Mouse (Mus musculus) myocyte (in vitro differentiated cells): ENCODE measurements around the gene Trabd2b. TPM values are rescaled to one million over a fixed set of nuclear protein-coding genes. Genes with fewer than 3 reads are reported as not detected.

ENCODE experiments used
- H3K27me3 ChIP-seq: one replicate; pipeline ENCODE4 v1.6.1; 2011; ENCODE audit not compliant: control insufficient read depth, insufficient read depth, insufficient read length
- H3K36me3 ChIP-seq: one replicate; pipeline ENCODE4 v1.6.1; 2011; ENCODE audit not compliant: control insufficient read depth, insufficient read depth
- H3K4me2 ChIP-seq: one replicate; pipeline ENCODE4 v1.6.1; 2011; ENCODE audit warnings: low read depth, control low read depth
- H3K4me3 ChIP-seq: one replicate; pipeline ENCODE4 v1.5.1; 2011; ENCODE audit warnings: mild to moderate bottlenecking, control low read depth, moderate library complexity
- H3K79me2 ChIP-seq: one replicate; pipeline ENCODE4 v1.6.1; 2011; ENCODE audit not compliant: control insufficient read depth, insufficient read depth
- H3ac ChIP-seq: one replicate; pipeline ENCODE4 v1.6.1; 2011; ENCODE audit not compliant: control insufficient read depth, insufficient read length
- CEBPB ChIP-seq: IDR thresholded peaks from 2 replicates; pipeline ENCODE4 v1.6.1; 2011; ENCODE audit warnings: mild to moderate bottlenecking, moderate library complexity; ENCODE audit not compliant: poor library complexity, insufficient read depth, severe bottlenecking
- E2F4 ChIP-seq: IDR thresholded peaks from one replicate; pipeline ENCODE4 v1.6.1; 2011; ENCODE audit warnings: mild to moderate bottlenecking, control low read depth, moderate library complexity; ENCODE audit not compliant: insufficient read depth
- MAX ChIP-seq: IDR thresholded peaks from one replicate; pipeline ENCODE4 v1.6.1; 2011; ENCODE audit warnings: low read depth, mild to moderate bottlenecking, control low read depth
- MYOD1 ChIP-seq, 3 experiments: IDR thresholded peaks; one replicate each; pipeline ENCODE4 v1.6.1; 2011; ENCODE audit warnings: control low read depth in 2 of 3, low read depth in 2 of 3, mild to moderate bottlenecking in 2 of 3, moderate library complexity in 1 of 3; ENCODE audit not compliant: insufficient read length in 2 of 3, control insufficient read depth in 1 of 3
- MYOG ChIP-seq, 3 experiments: IDR thresholded peaks; one replicate each; pipeline ENCODE4 v1.6.1; 2011; ENCODE audit warnings: control low read depth in 2 of 3, low read depth in 2 of 3, mild to moderate bottlenecking in 2 of 3; ENCODE audit not compliant: insufficient read length in 2 of 3, control insufficient read depth in 1 of 3, insufficient read depth in 1 of 3
- POLR2A ChIP-seq: IDR thresholded peaks from one replicate; pipeline ENCODE4 v1.6.1; 2011; ENCODE audit warnings: low read depth, mild to moderate bottlenecking, control low read depth, moderate library complexity; ENCODE audit not compliant: insufficient read length
- POLR2AphosphoS2 ChIP-seq: IDR thresholded peaks from one replicate; pipeline ENCODE4 v1.6.1; 2011; ENCODE audit warnings: low read depth, control low read depth; ENCODE audit not compliant: insufficient read length
- REST ChIP-seq: IDR thresholded peaks from one replicate; pipeline ENCODE4 v1.6.1; 2011; ENCODE audit warnings: mild to moderate bottlenecking, control low read depth, moderate library complexity; ENCODE audit not compliant: insufficient read depth, insufficient read length
- SRF ChIP-seq: IDR thresholded peaks from one replicate; pipeline ENCODE4 v1.6.1; 2011; ENCODE audit warnings: low read depth; ENCODE audit not compliant: control insufficient read depth, insufficient read length
- TCF12 ChIP-seq: IDR thresholded peaks from one replicate; pipeline ENCODE4 v1.6.1; 2011; ENCODE audit warnings: mild to moderate bottlenecking, control low read depth; ENCODE audit not compliant: poor library complexity, insufficient read depth, severe bottlenecking
- TCF3 ChIP-seq: IDR thresholded peaks from one replicate; pipeline ENCODE4 v1.6.1; 2011; ENCODE audit warnings: low read depth, control low read depth; ENCODE audit not compliant: insufficient read length
- USF1 ChIP-seq: IDR thresholded peaks from one replicate; pipeline ENCODE4 v1.6.1; 2011; ENCODE audit warnings: low read depth, mild to moderate bottlenecking, control low read depth, moderate library complexity
- polyA plus RNA-seq: library from polyadenylated mRNA; unstranded; fragments of >200 nt; fragmentation: generic; extraction: Trizol; gene quantifications from one replicate; pipeline ENCODE4 v1.2.1, GENCODE M21; 2012; ENCODE audit warnings: missing spikeins

Gene Trabd2b
- polyA plus RNA-seq, 1 experiment: 0.79 TPM

DNA sequence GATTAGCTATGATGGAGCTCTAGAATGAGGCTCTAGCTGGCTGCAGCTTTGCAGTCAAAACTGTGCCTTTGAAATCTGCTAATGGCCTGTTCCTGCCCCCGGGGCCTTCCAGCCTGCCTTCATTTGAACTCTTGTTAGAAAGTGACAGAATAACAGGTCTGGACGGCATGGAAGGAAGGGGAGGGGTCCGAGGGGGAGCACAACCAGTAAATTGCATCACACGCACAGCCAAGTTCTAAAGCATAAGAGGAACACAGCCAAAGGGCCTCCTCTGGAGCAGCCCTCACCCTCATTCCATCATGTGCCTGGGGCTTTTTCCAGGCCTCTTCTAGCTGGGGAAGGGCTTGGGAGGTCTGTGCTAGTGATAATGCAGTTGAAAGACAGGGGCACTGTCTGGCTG is 110.1 kb downstream of the Trabd2b start:
- no peak overlapping the region for H3K4me3 ChIP-seq
- no peak overlapping the region for H3ac ChIP-seq
- no peaks in the 10 kb centered on the region for H3K36me3 ChIP-seq
- H3K27me3 ChIP-seq: no peaks in the 10 kb centered on the region
- no peak for TF ChIP-seq USF1
- TF ChIP-seq E2F4: no peak
- no peak for TF ChIP-seq MYOG (IDR thresholded peaks at IDR 0.05; ENCODE audit: control insufficient read depth in 1 of 3, insufficient read depth in 1 of 3, insufficient read length in 2 of 3, low read depth in 2 of 3)
- no peak for TF ChIP-seq POLR2A
- no peak for TF ChIP-seq TCF12
- TF ChIP-seq TCF3: no peak
- no peak for TF ChIP-seq MYOD1 (IDR thresholded peaks at IDR 0.05; ENCODE audit: control insufficient read depth in 1 of 3, insufficient read length in 2 of 3, low read depth in 2 of 3)
- TF ChIP-seq REST: no peak
- no peak for TF ChIP-seq CEBPB
- no peak for TF ChIP-seq SRF
- no peak for TF ChIP-seq POLR2AphosphoS2
- no peak for TF ChIP-seq MAX
- no peak overlapping the region for H3K4me2 ChIP-seq
- H3K79me2 ChIP-seq: no peaks in the 10 kb centered on the region

- H3K4me2 ChIP-seq: no peak overlapping the region
- no peaks in the 10 kb centered on the region for H3K27me3 ChIP-seq
- H3K4me3 ChIP-seq: no peak overlapping the region
- TF ChIP-seq MYOD1 (IDR thresholded peaks at IDR 0.05; ENCODE audit: control insufficient read depth in 1 of 3, insufficient read length in 2 of 3, low read depth in 2 of 3) (no peak), E2F4 (no peak), REST (no peak), SRF (no peak)
- no peak overlapping the region for H3ac ChIP-seq
- no peaks in the 10 kb centered on the region for H3K79me2 ChIP-seq
- no peaks in the 10 kb centered on the region for H3K36me3 ChIP-seq
These were observed 111.5 kb downstream of the Trabd2b start for GRCm38 (mm10) chr4:114518061-114518460.

- Histone ChIP-seq H3K79me2 (no peaks in the 10 kb centered on the region), H3K27me3 (no peaks in the 10 kb centered on the region), H3K4me3 (no peak overlapping the region), H3ac (no peak overlapping the region), H3K36me3 (no peaks in the 10 kb centered on the region), H3K4me2 (no peak overlapping the region)
- TF ChIP-seq POLR2A (no peak), E2F4 (no peak), SRF (no peak), REST (no peak), MYOG (IDR thresholded peaks at IDR 0.05; ENCODE audit: control insufficient read depth in 1 of 3, insufficient read depth in 1 of 3, insufficient read length in 2 of 3, low read depth in 2 of 3) (no peak), TCF12 (no peak), USF1 (no peak), CEBPB (no peak), MAX (no peak), TCF3 (no peak), POLR2AphosphoS2 (no peak), MYOD1 (IDR thresholded peaks at IDR 0.05; ENCODE audit: control insufficient read depth in 1 of 3, insufficient read length in 2 of 3, low read depth in 2 of 3) (no peak)
These were observed 112.0 kb downstream of the Trabd2b start for GRCm38 (mm10) chr4:114518571-114518970.

- no peak overlapping the region for H3K4me2 ChIP-seq
- no peak for TF ChIP-seq MYOD1 (IDR thresholded peaks at IDR 0.05; ENCODE audit: control insufficient read depth in 1 of 3, insufficient read length in 2 of 3, low read depth in 2 of 3)
- TF ChIP-seq MYOG (IDR thresholded peaks at IDR 0.05; ENCODE audit: control insufficient read depth in 1 of 3, insufficient read depth in 1 of 3, insufficient read length in 2 of 3, low read depth in 2 of 3): no peak
- no peak for TF ChIP-seq CEBPB
- no peak for TF ChIP-seq MAX
- no peak for TF ChIP-seq TCF3
- TF ChIP-seq TCF12: no peak
- no peak for TF ChIP-seq POLR2AphosphoS2
- no peak for TF ChIP-seq SRF
- no peak for TF ChIP-seq REST
- no peak for TF ChIP-seq POLR2A
- TF ChIP-seq USF1: no peak
- no peak for TF ChIP-seq E2F4
- no peaks in the 10 kb centered on the region for H3K79me2 ChIP-seq
- no peak overlapping the region for H3K4me3 ChIP-seq
- no peaks in the 10 kb centered on the region for H3K27me3 ChIP-seq
- no peaks in the 10 kb centered on the region for H3K36me3 ChIP-seq
- no peak overlapping the region for H3ac ChIP-seq
These were observed 112.8 kb downstream of the Trabd2b start for GRCm38 (mm10) chr4:114519321-114519720.

- H3K27me3 ChIP-seq: no peaks in the 10 kb centered on the region
These were observed 113.4 kb downstream of the Trabd2b start for GRCm38 (mm10) chr4:114519966-114520365.

More at GRCm38 (mm10) chr4:114519966-114520365, 113.4 kb downstream of the Trabd2b start:
- Histone ChIP-seq H3ac (no peak overlapping the region), H3K4me2 (no peak overlapping the region), H3K4me3 (no peak overlapping the region), H3K36me3 (no peaks in the 10 kb centered on the region), H3K79me2 (no peaks in the 10 kb centered on the region)
- no peak for TF ChIP-seq POLR2A
- TF ChIP-seq TCF3: no peak
- TF ChIP-seq POLR2AphosphoS2: no peak
